Comparison of ENCODE assay signal across 8 mouse cellular contexts in genomic region chr15:98990669-98991539, GRCm38 (mm10). TPM values are rescaled to one million over a fixed set of nuclear protein-coding genes. Genes with fewer than 3 reads are reported as not detected.
DNase-seq lines count a peak whose midpoint lies in the region; ATAC-seq and TF ChIP-seq lines count a peak whose summit lies in the region.

No protein-coding gene starts in this region.

- no peaks in the 10 kb centered on the region for H3K79me2 ChIP-seq in CH12.LX (replicated peaks; ENCODE audit: control insufficient read depth, extremely low read depth, insufficient read depth, poor library complexity, severe bottlenecking)

- in situ Hi-C loops in CH12.LX (cut with MboI; ENCODE audit: low pct_ligation_motif_present, low pct_unique_long_range_greater_than_20kb, low sequenced_read_pairs), result loop anchor here (5.0 to 10.0 kb wide), 2 partner anchors 56 to 104 kb away; partner anchors contain the start of gene Tuba1b

- TF ChIP-seq EP300 in CH12.LX (IDR thresholded peaks at IDR 0.05; ENCODE audit: low read length), result peak; percentile 33; the same call in 1 of the 2 replicates

- H3K4me3 ChIP-seq in CH12.LX (replicated peaks in 1 of 3; ENCODE audit: low read depth in 2 of 3, low read length in 2 of 3, poor library complexity in 1 of 3), result no peak overlapping the region
- H3K4me3 ChIP-seq in forebrain, embryonic 12.5 days (replicated peaks), result peak overlapping the region; percentile 14; the same call in 1 of the 2 replicates
- peak overlapping the region; percentile 49 for H3K4me3 ChIP-seq in midbrain, embryonic 10.5 days

- WGBS in forebrain, embryonic 12.5 days, result 8% methylated on average over 15 of the region's 15 CpGs
- WGBS in midbrain, embryonic 10.5 days, result 8% methylated on average over 15 of the region's 15 CpGs

- no peaks in the 10 kb centered on the region for H3K36me3 ChIP-seq in CH12.LX (replicated peaks in 1 of 2; ENCODE audit: control insufficient read depth in 1 of 2, insufficient read depth in 1 of 2, low read length in 1 of 2)
- H3K36me3 ChIP-seq in forebrain, embryonic 12.5 days (replicated peaks), result no peaks in the 10 kb centered on the region
- peaks cover 14% of the 10 kb centered on the region for H3K36me3 ChIP-seq in midbrain, embryonic 10.5 days

- H3K27me3 ChIP-seq in CH12.LX (replicated peaks), result no peaks in the 10 kb centered on the region
- H3K27me3 ChIP-seq in forebrain, embryonic 12.5 days, result no peaks in the 10 kb centered on the region
- no peaks in the 10 kb centered on the region for H3K27me3 ChIP-seq in midbrain, embryonic 10.5 days (ENCODE audit: low read depth, poor library complexity, severe bottlenecking)

- peak overlapping the region; percentile 78 for H3K9ac ChIP-seq in CH12.LX (ENCODE audit: insufficient read depth, low read depth)
- H3K9ac ChIP-seq in forebrain, embryonic 12.5 days, result peak overlapping the region; percentile 57

- peak overlapping the region; percentile 94 for H3K27ac ChIP-seq in CH12.LX (ENCODE audit: insufficient read depth, low read depth)
- peak overlapping the region; percentile 95 for H3K27ac ChIP-seq in forebrain, embryonic 12.5 days
- peak overlapping the region; percentile 95 for H3K27ac ChIP-seq in midbrain, embryonic 10.5 days (replicated peaks)

- TF ChIP-seq RAD21 in CH12.LX (IDR thresholded peaks at IDR 0.05; ENCODE audit: low read depth, low read length), result no peak

- no peak for ATAC-seq in forebrain, embryonic 12.5 days (ENCODE audit: low FRiP score)

- TF ChIP-seq POLR2A in CH12.LX (IDR thresholded peaks at IDR 0.05; ENCODE audit: low read depth, low read length), result no peak

- no peak for TF ChIP-seq CTCF in CH12.LX (conservative IDR thresholded peaks at IDR 0.05 in 1 of 2, IDR thresholded peaks at IDR 0.05 in 1 of 2; ENCODE audit: low read depth in 2 of 2, low read length in 2 of 2)

- peak overlapping the region; percentile 93 for H3K4me2 ChIP-seq in CH12.LX (ENCODE audit: insufficient read depth, low read depth, poor library complexity, severe bottlenecking)
- H3K4me2 ChIP-seq in forebrain, embryonic 12.5 days, result peak overlapping the region; percentile 72

- dilution Hi-C loops in CH12.LX (cut with MboI; ENCODE audit: extremely low pct_ligation_motif_present, extremely low pct_unique_long_range_greater_than_20kb, low sequenced_read_pairs), result no loop called here

- H3K4me1 ChIP-seq in CH12.LX (ENCODE audit: control insufficient read depth in 1 of 2, insufficient read depth in 2 of 2), result peaks cover 8 to 60% of the 10 kb centered on the region in 2 experiments
- peaks cover 75% of the 10 kb centered on the region for H3K4me1 ChIP-seq in forebrain, embryonic 12.5 days
- H3K4me1 ChIP-seq in midbrain, embryonic 10.5 days, result peaks cover 85% of the 10 kb centered on the region

- peak; percentile 59 for DNase-seq in cerebellum, adult 11-12 months
- DNase-seq in cerebellum, postnatal 36 days, result no peak
- peak; percentile 66 for DNase-seq in CH12.LX (ENCODE audit: extremely low read depth)
- peak; percentile 62 for DNase-seq in midbrain, embryonic 10.5 days (ENCODE audit: low spot score)
- DNase-seq in urinary bladder, postnatal 4 days (ENCODE audit: low spot score in 2 of 2), result no peak
- DNase-seq in ovary, postnatal 10 days (ENCODE audit: low spot score), result no peak
- DNase-seq in spleen, postnatal 4 days (ENCODE audit: low spot score in 2 of 2), result no peak

- H3K9me3 ChIP-seq in CH12.LX (replicated peaks; ENCODE audit: low read length), result no peaks in the 10 kb centered on the region
- no peaks in the 10 kb centered on the region for H3K9me3 ChIP-seq in forebrain, embryonic 12.5 days
- no peaks in the 10 kb centered on the region for H3K9me3 ChIP-seq in midbrain, embryonic 10.5 days (replicated peaks)

TF ChIP-seq in CH12.LX, 34 proteins besides CTCF, POLR2A, EP300 and RAD21:
- no peak for TF ChIP-seq ZMIZ1 (IDR thresholded peaks at IDR 0.05; ENCODE audit: low read depth, low read length)
- TF ChIP-seq TCF12 (IDR thresholded peaks at IDR 0.05; ENCODE audit: low read depth, low read length), result peak; percentile 58; the same call in 1 of the 2 replicates
- no peak for TF ChIP-seq USF1 (IDR thresholded peaks at IDR 0.05; ENCODE audit: low read depth, low read length)
- no peak for TF ChIP-seq PAX5 (IDR thresholded peaks at IDR 0.05; ENCODE audit: low read length)
- TF ChIP-seq CHD1 (IDR thresholded peaks at IDR 0.05; ENCODE audit: low read depth, low read length), result 0 out of 2 replicates have a peak, but pooled peaks have one; percentile 1
- peak; percentile 30; the same call in 1 of the 2 replicates for TF ChIP-seq IRF4 (IDR thresholded peaks at IDR 0.05; ENCODE audit: low read depth, low read length)
- TF ChIP-seq SIN3A (IDR thresholded peaks at IDR 0.05; ENCODE audit: low read length), result no peak
- TF ChIP-seq SMC3 (IDR thresholded peaks at IDR 0.05; ENCODE audit: low read depth, low read length), result no peak
- no peak for TF ChIP-seq NELFE (IDR thresholded peaks at IDR 0.05; ENCODE audit: low read depth, low read length)
- TF ChIP-seq CHD2 (IDR thresholded peaks at IDR 0.05; ENCODE audit: low read length), result peak; percentile 89
- no peak for TF ChIP-seq KAT2A (IDR thresholded peaks at IDR 0.05; ENCODE audit: insufficient replicate concordance, low read length)
- TF ChIP-seq MEF2A (IDR thresholded peaks at IDR 0.05; ENCODE audit: borderline replicate concordance, low read depth, low read length), result peak; percentile 56; the same call in 1 of the 2 replicates
- TF ChIP-seq USF2 (conservative IDR thresholded peaks at IDR 0.05; ENCODE audit: low read depth, low read length), result no peak
- TF ChIP-seq ZKSCAN1 (IDR thresholded peaks at IDR 0.05; ENCODE audit: borderline replicate concordance, low read depth, low read length), result no peak
- no peak for TF ChIP-seq RCOR1 (conservative IDR thresholded peaks at IDR 0.05; ENCODE audit: low read depth, low read length)
- no peak for TF ChIP-seq JUN (IDR thresholded peaks at IDR 0.05; ENCODE audit: insufficient read depth, low read depth, low read length)
- TF ChIP-seq BHLHE40 (IDR thresholded peaks at IDR 0.05; ENCODE audit: low read depth, low read length), result peak; percentile 41; the same call in 1 of the 2 replicates
- no peak for TF ChIP-seq POLR2AphosphoS2 (IDR thresholded peaks at IDR 0.05; ENCODE audit: low read depth, low read length)
- TF ChIP-seq E2F4 (IDR thresholded peaks at IDR 0.05; ENCODE audit: insufficient replicate concordance, low read depth, low read length), result no peak
- no peak; the same call in 1 of the 2 replicates for TF ChIP-seq MYC (IDR thresholded peaks at IDR 0.05; ENCODE audit: low read depth, low read length)
- no peak for TF ChIP-seq MXI1 (IDR thresholded peaks at IDR 0.05; ENCODE audit: low read depth, low read length)
- TF ChIP-seq MAFK (IDR thresholded peaks at IDR 0.05; ENCODE audit: insufficient replicate concordance, low read length), result no peak
- no peak for TF ChIP-seq ZNF384 (IDR thresholded peaks at IDR 0.05; ENCODE audit: low read depth, low read length)
- peak; percentile 27; the same call in 1 of the 2 replicates for TF ChIP-seq ETS1 (conservative IDR thresholded peaks at IDR 0.05; ENCODE audit: low read depth, low read length)
- TF ChIP-seq MAZ (IDR thresholded peaks at IDR 0.05; ENCODE audit: low read depth, low read length), result 0 out of 2 replicates have a peak, but pooled peaks have one; percentile 20
- TF ChIP-seq MAX (IDR thresholded peaks at IDR 0.05; ENCODE audit: low read length), result no peak
- 0 out of 2 replicates have a peak, but pooled peaks have one; percentile 17 for TF ChIP-seq HCFC1 (IDR thresholded peaks at IDR 0.05; ENCODE audit: low read depth, low read length)
- no peak for TF ChIP-seq NRF1 (IDR thresholded peaks at IDR 0.05; ENCODE audit: low read depth, low read length)
- no peak for TF ChIP-seq UBTF (IDR thresholded peaks at IDR 0.05; ENCODE audit: low read depth, low read length)
- TF ChIP-seq ZC3H11A (IDR thresholded peaks at IDR 0.05; ENCODE audit: low read depth, low read length), result no peak
- no peak for TF ChIP-seq JUND (conservative IDR thresholded peaks at IDR 0.05; ENCODE audit: low read depth, low read length)
- no peak for TF ChIP-seq GABPA (IDR thresholded peaks at IDR 0.05; ENCODE audit: insufficient replicate concordance, low read depth, low read length)
- TF ChIP-seq ELF1 (IDR thresholded peaks at IDR 0.05; ENCODE audit: low read depth, low read length), result 0 out of 2 replicates have a peak, but pooled peaks have one; percentile 24
- TF ChIP-seq TBP (conservative IDR thresholded peaks at IDR 0.05; ENCODE audit: low read depth, low read length), result no peak
TF ChIP-seq in CH12.LX: peak in this region for 10.

RNA-seq across cellular contexts. Expression of gene Tuba1a, which starts 37.4 kb away (rescaled TPM):
- total RNA-seq in CH12.LX (2012; rRNA removed) (153 and 181 TPM in 2 replicates), CH12.LX (2014; rRNA removed) (438 and 533 TPM in 2 replicates)
- 254 and 283 TPM in 2 replicates for polyA plus RNA-seq in CH12.LX (2012; ENCODE audit: insufficient read length, low read depth)
- polyA plus RNA-seq in forebrain, embryonic 12.5 days (2016; fragmentation: Nextera tagmentation; extraction: Ambion mirVana), result 7,386 and 7,785 TPM in 2 replicates
- polyA plus RNA-seq in midbrain, embryonic 10.5 days (2016; fragmentation: Nextera tagmentation; extraction: Ambion mirVana), result 4,467 and 6,520 TPM in 2 replicates

RNA-seq across cellular contexts. Expression of gene Gm49450, which starts 37.6 kb away (rescaled TPM):
- total RNA-seq in CH12.LX (2012; rRNA removed) (0.38 TPM in 1 of 2 replicates, not detected in the other), CH12.LX (2014; rRNA removed) (0.81 and 4.7 TPM in 2 replicates)
- 125 TPM in 1 of 2 replicates, not detected in the other for polyA plus RNA-seq in CH12.LX (2012; ENCODE audit: insufficient read length, low read depth)
- polyA plus RNA-seq in forebrain, embryonic 12.5 days (2016; fragmentation: Nextera tagmentation; extraction: Ambion mirVana), result not detected in 2 replicates
- polyA plus RNA-seq in midbrain, embryonic 10.5 days (2016; fragmentation: Nextera tagmentation; extraction: Ambion mirVana), result not detected in 2 replicates

RNA-seq across cellular contexts. Expression of gene Tuba1c, which starts 38.8 kb away (rescaled TPM):
- total RNA-seq in CH12.LX (2012; rRNA removed) (178 and 229 TPM in 2 replicates), CH12.LX (2014; rRNA removed) (359 and 390 TPM in 2 replicates)
- 183 and 220 TPM in 2 replicates for polyA plus RNA-seq in CH12.LX (2012; ENCODE audit: insufficient read length, low read depth)
- 107 and 111 TPM in 2 replicates for polyA plus RNA-seq in forebrain, embryonic 12.5 days (2016; fragmentation: Nextera tagmentation; extraction: Ambion mirVana)
- 118 and 129 TPM in 2 replicates for polyA plus RNA-seq in midbrain, embryonic 10.5 days (2016; fragmentation: Nextera tagmentation; extraction: Ambion mirVana)

RNA-seq across cellular contexts. Expression of gene Tuba1b, which starts 56.5 kb away (rescaled TPM):
- total RNA-seq in CH12.LX (2012; rRNA removed) (1,149 and 1,670 TPM in 2 replicates), CH12.LX (2014; rRNA removed) (2,803 and 2,960 TPM in 2 replicates)
- 2,789 and 2,851 TPM in 2 replicates for polyA plus RNA-seq in CH12.LX (2012; ENCODE audit: insufficient read length, low read depth)
- 1,790 and 1,867 TPM in 2 replicates for polyA plus RNA-seq in forebrain, embryonic 12.5 days (2016; fragmentation: Nextera tagmentation; extraction: Ambion mirVana)
- polyA plus RNA-seq in midbrain, embryonic 10.5 days (2016; fragmentation: Nextera tagmentation; extraction: Ambion mirVana), result 2,448 and 2,588 TPM in 2 replicates

Comparison
In these comparisons a context has a peak if more than half of its experiments do, and no peak if none do; other contexts are left out.
1. DNase-seq: peak in cerebellum, adult 11-12 months (single experiment), CH12.LX (single experiment) and midbrain, embryonic 10.5 days (single experiment); none in cerebellum, postnatal 36 days (0 of 2), urinary bladder, postnatal 4 days (0 of 2), ovary, postnatal 10 days (single experiment) and spleen, postnatal 4 days (0 of 2).
2. H3K4me3 ChIP-seq: peak in forebrain, embryonic 12.5 days (single experiment) and midbrain, embryonic 10.5 days (single experiment); none in CH12.LX (0 of 3).
3. RNA of gene Tuba1a, which starts 37.4 kb away (polyA plus RNA-seq): 7,386 to 7,785 TPM in forebrain, embryonic 12.5 days and 4,467 to 6,520 TPM in midbrain, embryonic 10.5 days; 254 to 283 TPM in CH12.LX; every median in the first group is over 10 times any median in the second.
4. Peak in every context shown above with its lines, with median percentiles within 50 percentile points of each other: H3K27ac ChIP-seq.